8 mouse cellular contexts compared by ENCODE assay signal in genomic region chr15:103182166-103182790, GRCm38 (mm10). TPM values are rescaled to one million over a fixed set of nuclear protein-coding genes. Genes with fewer than 3 reads are reported as not detected.
DNase-seq lines count a peak whose midpoint lies in the region; ATAC-seq and TF ChIP-seq lines count a peak whose summit lies in the region.

No protein-coding gene starts in this region.

- peak; percentile 50 for ATAC-seq in embryonic facial prominence, embryonic 14.5 days (ENCODE audit: low read depth)
- ATAC-seq in liver, embryonic 11.5 days (replicated peaks; ENCODE audit: low FRiP score) = peak; percentile 36
- peak; percentile 43; the same call in 1 of the 2 replicates for ATAC-seq in stomach, embryonic 14.5 days (ENCODE audit: insufficient number of reproducible peaks, insufficient read depth, low FRiP score, low read depth)

- H3K4me1 ChIP-seq in embryonic facial prominence, embryonic 14.5 days (ENCODE audit: control insufficient read depth, insufficient read depth, low read length) = peaks cover 8% of the 10 kb centered on the region; the same call in 1 of the 2 replicates
- peaks cover 23% of the 10 kb centered on the region for H3K4me1 ChIP-seq in liver, embryonic 11.5 days (replicated peaks; ENCODE audit: control insufficient read depth, insufficient read depth, low read length)
- peaks cover 21% of the 10 kb centered on the region; the same call in 1 of the 2 replicates for H3K4me1 ChIP-seq in stomach, embryonic 14.5 days (ENCODE audit: control insufficient read depth, insufficient read depth, low read length)

- no peak overlapping the region for H3ac ChIP-seq in myocyte (ENCODE audit: control insufficient read depth, insufficient read length)

- peaks cover 45% of the 10 kb centered on the region for H3K27me3 ChIP-seq in embryonic facial prominence, embryonic 14.5 days (replicated peaks; ENCODE audit: control insufficient read depth, insufficient read depth, low read length)
- H3K27me3 ChIP-seq in liver, embryonic 11.5 days (replicated peaks; ENCODE audit: control insufficient read depth, insufficient read depth, low read length) = peaks cover 45% of the 10 kb centered on the region
- H3K27me3 ChIP-seq in myocyte (ENCODE audit: control insufficient read depth, insufficient read depth, insufficient read length) = no peaks in the 10 kb centered on the region
- H3K27me3 ChIP-seq in stomach, embryonic 14.5 days (ENCODE audit: control insufficient read depth, insufficient read depth, low read length) = no peaks in the 10 kb centered on the region

- peak overlapping the region; percentile 31 for H3K4me3 ChIP-seq in embryonic facial prominence, embryonic 14.5 days (ENCODE audit: low read depth, low read length)
- peak overlapping the region; percentile 46 for H3K4me3 ChIP-seq in liver, embryonic 11.5 days (ENCODE audit: low read depth, low read length)
- H3K4me3 ChIP-seq in myocyte = peak overlapping the region; percentile 21
- H3K4me3 ChIP-seq in stomach, embryonic 14.5 days (ENCODE audit: low read depth, low read length) = peak overlapping the region; percentile 28

- no peaks in the 10 kb centered on the region for H3K79me2 ChIP-seq in myocyte (ENCODE audit: control insufficient read depth, insufficient read depth)

- H3K9me3 ChIP-seq in embryonic facial prominence, embryonic 14.5 days (ENCODE audit: control insufficient read depth, low read length) = no peaks in the 10 kb centered on the region
- H3K9me3 ChIP-seq in liver, embryonic 11.5 days (ENCODE audit: control insufficient read depth, low read length) = no peaks in the 10 kb centered on the region
- no peaks in the 10 kb centered on the region for H3K9me3 ChIP-seq in stomach, embryonic 14.5 days (ENCODE audit: control insufficient read depth, low read depth, low read length)

- no peak for TF ChIP-seq POLR2A in myocyte (IDR thresholded peaks at IDR 0.05; ENCODE audit: insufficient read length, low read depth)

- peak; percentile 91 for DNase-seq in A20 (ENCODE audit: low read depth, low spot score)
- DNase-seq in adrenal gland, postnatal 14 days = peak; percentile 93
- peak; percentile 78 for DNase-seq in embryonic facial prominence, embryonic 14.5 days (ENCODE audit: low spot score)
- DNase-seq in heart, adult 9 months (ENCODE audit: low spot score in 2 of 2) = peak; percentile 59 to 65
- DNase-seq in kidney, adult 9 months = peak; percentile 76
- DNase-seq in liver, embryonic 11.5 days (ENCODE audit: low spot score) = peak; percentile 82

- H3K9ac ChIP-seq in embryonic facial prominence, embryonic 14.5 days (ENCODE audit: low read depth, low read length) = peak overlapping the region; percentile 25; the same call in 1 of the 2 replicates
- H3K9ac ChIP-seq in liver, embryonic 11.5 days (ENCODE audit: low read depth, low read length) = no peak overlapping the region
- no peak overlapping the region for H3K9ac ChIP-seq in stomach, embryonic 14.5 days (replicated peaks; ENCODE audit: low read depth, low read length)

- 0% methylated on average over 9 of the region's 48 CpGs for WGBS in embryonic facial prominence, embryonic 14.5 days
- 2% methylated on average over 42 of the region's 48 CpGs for WGBS in liver, embryonic 11.5 days
- WGBS in stomach, embryonic 14.5 days = under 1% methylated on average over 42 of the region's 48 CpGs

- no peaks in the 10 kb centered on the region for H3K36me3 ChIP-seq in embryonic facial prominence, embryonic 14.5 days (ENCODE audit: control insufficient read depth, insufficient read depth, low read length)
- no peaks in the 10 kb centered on the region for H3K36me3 ChIP-seq in liver, embryonic 11.5 days (ENCODE audit: control insufficient read depth, insufficient read depth, low read length)
- H3K36me3 ChIP-seq in myocyte (ENCODE audit: control insufficient read depth, insufficient read depth) = no peaks in the 10 kb centered on the region
- no peaks in the 10 kb centered on the region for H3K36me3 ChIP-seq in stomach, embryonic 14.5 days (ENCODE audit: control insufficient read depth, insufficient read depth, low read length)

- H3K4me2 ChIP-seq in embryonic facial prominence, embryonic 14.5 days (ENCODE audit: low read depth, low read length) = peak overlapping the region; percentile 62
- peak overlapping the region; percentile 57 for H3K4me2 ChIP-seq in liver, embryonic 11.5 days
- H3K4me2 ChIP-seq in myocyte (ENCODE audit: low read depth) = peak overlapping the region; percentile 94
- H3K4me2 ChIP-seq in stomach, embryonic 14.5 days (replicated peaks; ENCODE audit: low read depth, low read length) = peak overlapping the region; percentile 70

- no peak overlapping the region for H3K27ac ChIP-seq in embryonic facial prominence, embryonic 14.5 days (replicated peaks; ENCODE audit: low read depth, low read length)
- H3K27ac ChIP-seq in liver, embryonic 11.5 days (ENCODE audit: low read depth, low read length) = no peak overlapping the region
- H3K27ac ChIP-seq in stomach, embryonic 14.5 days (ENCODE audit: low read length) = no peak overlapping the region

TF ChIP-seq in myocyte, 11 proteins besides CTCF, POLR2A, EP300 and RAD21:
- TF ChIP-seq MAX (IDR thresholded peaks at IDR 0.05; ENCODE audit: low read depth) = no peak
- peak in 1 of 3 experiments; percentile 46 for TF ChIP-seq MYOG (IDR thresholded peaks at IDR 0.05; ENCODE audit: control insufficient read depth in 1 of 3, insufficient read depth in 1 of 3, insufficient read length in 2 of 3, low read depth in 2 of 3)
- peak; percentile 15 for TF ChIP-seq SRF (IDR thresholded peaks at IDR 0.05; ENCODE audit: control insufficient read depth, insufficient read length, low read depth)
- peak in 1 of 3 experiments; percentile 56 for TF ChIP-seq MYOD1 (IDR thresholded peaks at IDR 0.05; ENCODE audit: control insufficient read depth in 1 of 3, insufficient read length in 2 of 3, low read depth in 2 of 3)

RNA-seq across cellular contexts. Expression of gene Smug1, which starts 15.4 kb away (rescaled TPM):
- total RNA-seq in adrenal gland, postnatal 14 days (2021) = 10.9 and 17.6 TPM in 2 replicates
- polyA plus RNA-seq in embryonic facial prominence, embryonic 14.5 days (2014; fragmentation: Nextera tagmentation; extraction: Ambion mirVana) = 14.9 and 18.4 TPM in 2 replicates
- polyA plus RNA-seq in liver, embryonic 11.5 days (2014; fragmentation: Nextera tagmentation; extraction: Ambion mirVana) = 12.8 and 13.3 TPM in 2 replicates
- polyA plus RNA-seq in myocyte (2012; fragmentation: generic; extraction: Trizol) = 18.6 TPM
- 21.4 and 22.2 TPM in 2 replicates for polyA plus RNA-seq in stomach, embryonic 14.5 days (2014; fragmentation: Nextera tagmentation; extraction: Ambion mirVana)

RNA-seq across cellular contexts. Expression of gene Cbx5, which starts 57.3 kb away (rescaled TPM):
- 73.0 and 73.8 TPM in 2 replicates for total RNA-seq in adrenal gland, postnatal 14 days (2021)
- polyA plus RNA-seq in embryonic facial prominence, embryonic 14.5 days (2014; fragmentation: Nextera tagmentation; extraction: Ambion mirVana) = 112 and 126 TPM in 2 replicates
- polyA plus RNA-seq in liver, embryonic 11.5 days (2014; fragmentation: Nextera tagmentation; extraction: Ambion mirVana) = 116 and 126 TPM in 2 replicates
- 54.8 TPM for polyA plus RNA-seq in myocyte (2012; fragmentation: generic; extraction: Trizol)
- polyA plus RNA-seq in stomach, embryonic 14.5 days (2014; fragmentation: Nextera tagmentation; extraction: Ambion mirVana) = 141 and 154 TPM in 2 replicates

RNA-seq across cellular contexts. Expression of gene Hnrnpa1, which starts 58.0 kb away (rescaled TPM):
- total RNA-seq in adrenal gland, postnatal 14 days (2021) = 273 and 322 TPM in 2 replicates
- 573 and 661 TPM in 2 replicates for polyA plus RNA-seq in embryonic facial prominence, embryonic 14.5 days (2014; fragmentation: Nextera tagmentation; extraction: Ambion mirVana)
- 917 and 938 TPM in 2 replicates for polyA plus RNA-seq in liver, embryonic 11.5 days (2014; fragmentation: Nextera tagmentation; extraction: Ambion mirVana)
- polyA plus RNA-seq in myocyte (2012; fragmentation: generic; extraction: Trizol) = 285 TPM
- polyA plus RNA-seq in stomach, embryonic 14.5 days (2014; fragmentation: Nextera tagmentation; extraction: Ambion mirVana) = 852 and 906 TPM in 2 replicates
